ENCODE assay signal across 16 mouse cellular contexts in the genomic region with DNA sequence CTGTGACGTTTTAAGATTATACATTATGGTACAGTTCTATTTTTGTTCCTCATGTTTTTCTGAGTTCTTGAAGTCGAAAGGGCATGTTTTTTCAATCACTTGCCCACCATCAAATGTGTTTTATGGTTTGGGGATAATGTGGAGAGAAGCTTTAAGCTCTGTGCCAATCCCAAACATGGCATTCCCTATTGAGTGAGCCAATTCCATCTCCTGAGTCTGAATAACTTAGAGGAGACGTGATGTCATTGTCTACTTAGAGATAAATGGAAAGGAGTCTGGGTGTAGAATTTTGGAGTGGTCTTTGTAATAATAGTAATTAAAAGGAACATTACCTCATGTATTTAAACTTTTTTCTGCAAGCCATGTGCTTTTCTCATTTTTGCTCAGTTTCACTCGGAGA. TPM values are rescaled to one million over a fixed set of nuclear protein-coding genes. Genes with fewer than 3 reads are reported as not detected.
DNase-seq lines count a peak whose midpoint lies in the region; ATAC-seq and TF ChIP-seq lines count a peak whose summit lies in the region.
"Had no signal": no experiment of that assay in that cellular context is flagged by ENCODE, and none has a peak within 500 bp of the region (broad histone marks: within the 10 kb centered on the region; RNA-seq: fewer than 3 reads in every experiment).

No protein-coding gene starts in this region.

- WGBS in forebrain, embryonic 12.5 days: 45% methylated on average over 4 of the region's 4 CpGs
- 73% methylated on average over 4 of the region's 4 CpGs for WGBS in forebrain, embryonic 10.5 days
- WGBS in hindbrain, embryonic 13.5 days: 59% methylated on average over 4 of the region's 4 CpGs
- whole genome bisulfite sequencing in hindbrain, embryonic 11.5 days: 67% methylated on average over 4 of the region's 4 CpGs
- 56% methylated on average over 4 of the region's 4 CpGs for WGBS in stomach, embryonic 16.5 days
- 52% methylated on average over 4 of the region's 4 CpGs for whole genome bisulfite sequencing in stomach, postnatal 0 days
- WGBS in neural tube, embryonic 15.5 days: 49% methylated on average over 4 of the region's 4 CpGs

- H3K27me3 ChIP-seq in forebrain, embryonic 12.5 days: no peaks in the 10 kb centered on the region
- 0 out of 2 replicates have a peak, but pooled peaks cover 3% of the 10 kb centered on the region for H3K27me3 ChIP-seq in forebrain, embryonic 10.5 days (ENCODE audit: poor library complexity, severe bottlenecking)
- H3K27me3 ChIP-seq in hindbrain, embryonic 13.5 days: no peaks in the 10 kb centered on the region
- H3K27me3 ChIP-seq in hindbrain, embryonic 11.5 days (ENCODE audit: control insufficient read depth, insufficient read depth, low read length): no peaks in the 10 kb centered on the region
- H3K27me3 ChIP-seq in stomach, embryonic 16.5 days (ENCODE audit: control insufficient read depth, insufficient read depth, low read length): no peaks in the 10 kb centered on the region
- H3K27me3 ChIP-seq in stomach, postnatal 0 days (ENCODE audit: control insufficient read depth, insufficient read depth, low read length): no peaks in the 10 kb centered on the region
- no peaks in the 10 kb centered on the region for H3K27me3 ChIP-seq in neural tube, embryonic 15.5 days (replicated peaks)

- no peak for TF ChIP-seq EP300 in stomach, postnatal 0 days (optimal IDR thresholded peaks at IDR 0.05)

- DNase-seq in forebrain, embryonic 10.5 days (ENCODE audit: extremely low spot score, low spot score): no peak
- no peak for DNase-seq in hindbrain, embryonic 11.5 days (ENCODE audit: low spot score)
- DNase-seq in stomach, postnatal 0 days (ENCODE audit: low spot score): no peak
- no peak for DNase-seq in adipocyte (ENCODE audit: low spot score)
- DNase-seq: adrenal gland, postnatal 14 days; cerebellum, adult 11 months; gastrocnemius, postnatal 36 days; kidney, postnatal 25 days; right cerebral cortex, postnatal 25 days; thymus, postnatal 36 days had no signal

- H3K9ac ChIP-seq in forebrain, embryonic 12.5 days: no peak overlapping the region
- H3K9ac ChIP-seq in hindbrain, embryonic 13.5 days: no peak overlapping the region
- no peak overlapping the region for H3K9ac ChIP-seq in hindbrain, embryonic 11.5 days (ENCODE audit: low read depth, low read length)
- no peak overlapping the region for H3K9ac ChIP-seq in stomach, embryonic 16.5 days (ENCODE audit: low read length)
- H3K9ac ChIP-seq in stomach, postnatal 0 days (ENCODE audit: low read length): no peak overlapping the region
- H3K9ac ChIP-seq in neural tube, embryonic 15.5 days (replicated peaks): no peak overlapping the region

- peak overlapping the region; percentile 70 for H3K27ac ChIP-seq in forebrain, embryonic 12.5 days
- no peak overlapping the region for H3K27ac ChIP-seq in forebrain, embryonic 10.5 days
- H3K27ac ChIP-seq in hindbrain, embryonic 13.5 days: no peak overlapping the region
- H3K27ac ChIP-seq in hindbrain, embryonic 11.5 days (ENCODE audit: low read depth, low read length): no peak overlapping the region
- H3K27ac ChIP-seq in stomach, embryonic 16.5 days (ENCODE audit: low read length): no peak overlapping the region
- H3K27ac ChIP-seq in stomach, postnatal 0 days (replicated peaks): no peak overlapping the region
- no peak overlapping the region for H3K27ac ChIP-seq in neural tube, embryonic 15.5 days (replicated peaks)

- H3K36me3 ChIP-seq in forebrain, embryonic 12.5 days (replicated peaks): no peaks in the 10 kb centered on the region
- H3K36me3 ChIP-seq in forebrain, embryonic 10.5 days (replicated peaks): no peaks in the 10 kb centered on the region
- no peaks in the 10 kb centered on the region for H3K36me3 ChIP-seq in hindbrain, embryonic 13.5 days
- H3K36me3 ChIP-seq in hindbrain, embryonic 11.5 days (ENCODE audit: control insufficient read depth, insufficient read depth, low read length): no peaks in the 10 kb centered on the region
- no peaks in the 10 kb centered on the region for H3K36me3 ChIP-seq in stomach, embryonic 16.5 days (ENCODE audit: control insufficient read depth, insufficient read depth, low read length)
- H3K36me3 ChIP-seq in stomach, postnatal 0 days (ENCODE audit: control insufficient read depth, insufficient read depth, low read length): no peaks in the 10 kb centered on the region
- no peaks in the 10 kb centered on the region for H3K36me3 ChIP-seq in neural tube, embryonic 15.5 days

- TF ChIP-seq CTCF in stomach, postnatal 0 days (IDR thresholded peaks at IDR 0.05; ENCODE audit: low read depth): no peak

- no peak overlapping the region for H3K4me3 ChIP-seq in forebrain, embryonic 12.5 days (replicated peaks)
- no peak overlapping the region for H3K4me3 ChIP-seq in forebrain, embryonic 10.5 days
- H3K4me3 ChIP-seq in hindbrain, embryonic 13.5 days: no peak overlapping the region
- H3K4me3 ChIP-seq in hindbrain, embryonic 11.5 days (ENCODE audit: low read depth, low read length): no peak overlapping the region
- no peak overlapping the region for H3K4me3 ChIP-seq in stomach, embryonic 16.5 days (replicated peaks; ENCODE audit: low read length)
- no peak overlapping the region for H3K4me3 ChIP-seq in stomach, postnatal 0 days (ENCODE audit: low read depth, low read length)
- no peak overlapping the region for H3K4me3 ChIP-seq in neural tube, embryonic 15.5 days (replicated peaks)

- H3K9me3 ChIP-seq in forebrain, embryonic 12.5 days: no peaks in the 10 kb centered on the region
- no peaks in the 10 kb centered on the region for H3K9me3 ChIP-seq in forebrain, embryonic 10.5 days
- no peaks in the 10 kb centered on the region for H3K9me3 ChIP-seq in hindbrain, embryonic 13.5 days
- no peaks in the 10 kb centered on the region for H3K9me3 ChIP-seq in hindbrain, embryonic 11.5 days (ENCODE audit: control insufficient read depth, low read length)
- H3K9me3 ChIP-seq in stomach, embryonic 16.5 days (replicated peaks; ENCODE audit: control insufficient read depth, low read length): no peaks in the 10 kb centered on the region
- no peaks in the 10 kb centered on the region for H3K9me3 ChIP-seq in stomach, postnatal 0 days (ENCODE audit: control insufficient read depth, low read length)
- no peaks in the 10 kb centered on the region for H3K9me3 ChIP-seq in neural tube, embryonic 15.5 days (replicated peaks)

- ATAC-seq in forebrain, embryonic 12.5 days (ENCODE audit: low FRiP score): peak; percentile 69
- ATAC-seq in hindbrain, embryonic 13.5 days (ENCODE audit: low FRiP score): no peak
- ATAC-seq in hindbrain, embryonic 11.5 days (ENCODE audit: low FRiP score): no peak
- ATAC-seq in stomach, embryonic 16.5 days (ENCODE audit: insufficient read depth, low FRiP score): no peak
- ATAC-seq in stomach, postnatal 0 days (ENCODE audit: low FRiP score, low TSS enrichment): no peak
- no peak for ATAC-seq in neural tube, embryonic 15.5 days (ENCODE audit: low FRiP score)
- ATAC-seq: inflammation-experienced regulatory T-cells, adult 6 months had no signal

- H3K4me2 ChIP-seq in forebrain, embryonic 12.5 days: no peak overlapping the region
- 0 out of 2 replicates have a peak overlapping the region, but pooled peaks have one; percentile 7 for H3K4me2 ChIP-seq in hindbrain, embryonic 13.5 days
- no peak overlapping the region for H3K4me2 ChIP-seq in hindbrain, embryonic 11.5 days (replicated peaks; ENCODE audit: low read depth, low read length)
- H3K4me2 ChIP-seq in stomach, embryonic 16.5 days (ENCODE audit: low read depth, low read length): 0 out of 2 replicates have a peak overlapping the region, but pooled peaks have one; percentile 25
- no peak overlapping the region for H3K4me2 ChIP-seq in stomach, postnatal 0 days (replicated peaks; ENCODE audit: low read depth)
- H3K4me2 ChIP-seq in neural tube, embryonic 15.5 days: peak overlapping the region; percentile 35; the same call in 1 of the 2 replicates
- H3K4me2 ChIP-seq: liver, embryonic 11.5 days had no signal

- peaks cover 7% of the 10 kb centered on the region for H3K4me1 ChIP-seq in forebrain, embryonic 12.5 days
- H3K4me1 ChIP-seq in forebrain, embryonic 10.5 days: peaks cover 19% of the 10 kb centered on the region
- H3K4me1 ChIP-seq in hindbrain, embryonic 13.5 days (replicated peaks): peaks cover 7% of the 10 kb centered on the region
- no peaks in the 10 kb centered on the region for H3K4me1 ChIP-seq in hindbrain, embryonic 11.5 days (replicated peaks; ENCODE audit: control insufficient read depth, insufficient read depth, low read length)
- H3K4me1 ChIP-seq in stomach, embryonic 16.5 days (ENCODE audit: control insufficient read depth, insufficient read depth, low read length): peaks cover 2% of the 10 kb centered on the region; the same call in 1 of the 2 replicates
- H3K4me1 ChIP-seq in stomach, postnatal 0 days (replicated peaks; ENCODE audit: control insufficient read depth, insufficient read depth): no peaks in the 10 kb centered on the region
- H3K4me1 ChIP-seq in neural tube, embryonic 15.5 days: peaks cover 9% of the 10 kb centered on the region

RNA-seq across cellular contexts. Expression of a gene that starts 9.2 kb away (rescaled TPM):
- polyA plus RNA-seq in forebrain, embryonic 12.5 days (2016; fragmentation: Nextera tagmentation; extraction: Ambion mirVana): 165 and 177 TPM in 2 replicates
- 41.6 and 48.8 TPM in 2 replicates for polyA plus RNA-seq in forebrain, embryonic 10.5 days (2016; fragmentation: Nextera tagmentation; extraction: Ambion mirVana)
- polyA plus RNA-seq in hindbrain, embryonic 13.5 days (2015; fragmentation: Nextera tagmentation; extraction: Ambion mirVana): 144 and 147 TPM in 2 replicates
- polyA plus RNA-seq in hindbrain, embryonic 11.5 days (2014; fragmentation: Nextera tagmentation; extraction: Ambion mirVana): 44.4 and 50.6 TPM in 2 replicates
- 11.8 and 14.5 TPM in 2 replicates for polyA plus RNA-seq in stomach, embryonic 16.5 days (2015; fragmentation: Nextera tagmentation; extraction: Ambion mirVana)
- 5.8 and 6.6 TPM in 2 replicates for polyA plus RNA-seq in stomach, postnatal 0 days (2015; fragmentation: Nextera tagmentation; extraction: Ambion mirVana)
- 164 and 222 TPM in 2 replicates for polyA plus RNA-seq in neural tube, embryonic 15.5 days (2015; fragmentation: Nextera tagmentation; extraction: Ambion mirVana)

Comparison
In these comparisons a context has a peak if more than half of its experiments do, and no peak if none do; other contexts are left out.
1. H3K4me2 ChIP-seq: peak in hindbrain, embryonic 13.5 days (single experiment), stomach, embryonic 16.5 days (single experiment) and neural tube, embryonic 15.5 days (single experiment); none in forebrain, embryonic 12.5 days (single experiment), hindbrain, embryonic 11.5 days (single experiment) and stomach, postnatal 0 days (single experiment).